Mouse (Mus musculus): ENCODE results near the gene Ext2. TPM values are rescaled to one million over a fixed set of nuclear protein-coding genes. Genes with fewer than 3 reads are reported as not detected.

The Ext2 gene
- polyA plus RNA-seq, 1 experiment = 78.9 TPM

DNA sequence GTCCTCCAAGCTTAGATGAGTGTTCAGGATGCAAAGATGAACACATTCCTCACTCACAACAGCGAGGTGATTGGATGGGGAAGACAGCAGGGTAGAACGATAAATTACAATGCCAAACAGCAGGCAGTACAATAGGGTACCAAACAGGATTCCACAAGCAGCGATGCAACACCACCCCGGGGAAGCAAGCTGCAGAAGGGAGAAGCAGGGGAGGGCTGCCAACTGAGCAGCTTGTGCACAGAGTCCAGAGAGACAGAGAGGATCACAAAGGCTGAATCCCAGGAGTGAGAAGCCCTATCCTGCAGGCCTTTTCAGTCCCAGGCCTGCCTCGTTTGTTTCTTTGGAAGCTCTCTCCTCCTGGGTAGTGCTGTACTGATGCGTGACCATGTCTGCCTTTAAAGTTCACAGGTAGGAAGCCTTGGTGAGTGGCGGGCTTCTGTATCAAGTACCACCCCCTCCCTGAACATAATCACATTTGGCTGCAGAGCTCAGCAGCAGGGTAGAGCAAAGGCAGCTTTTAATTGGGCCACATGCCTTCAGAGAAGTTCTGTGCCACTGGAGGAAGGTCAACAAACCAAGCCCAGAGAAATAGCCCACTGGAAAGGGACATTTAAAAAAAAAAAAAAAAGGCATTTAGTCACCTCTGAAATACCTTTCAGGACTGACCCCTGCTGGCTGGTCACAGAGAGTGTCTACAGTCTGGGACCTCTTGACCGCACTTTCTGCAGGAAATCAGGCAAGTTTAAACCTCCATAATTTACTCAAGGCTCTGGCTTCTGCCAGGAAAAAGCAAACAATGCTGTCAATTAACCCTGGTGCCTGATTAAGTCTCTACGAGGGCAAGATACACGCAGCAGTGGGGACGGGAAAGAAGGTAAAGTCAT lies 77.8 kb downstream of the Ext2 start:
- TF ChIP-seq E2F4 (IDR thresholded peaks at IDR 0.05; ENCODE audit: insufficient read depth) (no peak), SRF (IDR thresholded peaks at IDR 0.05; ENCODE audit: control insufficient read depth, insufficient read length, low read depth) (no peak), MAX (IDR thresholded peaks at IDR 0.05; ENCODE audit: low read depth) (no peak), USF1 (IDR thresholded peaks at IDR 0.05; ENCODE audit: low read depth) (no peak), MYOD1 (IDR thresholded peaks at IDR 0.05; ENCODE audit: control insufficient read depth in 1 of 3, insufficient read length in 2 of 3, low read depth in 2 of 3) (no peak), POLR2A (IDR thresholded peaks at IDR 0.05; ENCODE audit: insufficient read length, low read depth) (no peak), TCF12 (IDR thresholded peaks at IDR 0.05; ENCODE audit: insufficient read depth, poor library complexity, severe bottlenecking) (no peak)
- no peak overlapping the region for H3ac ChIP-seq (ENCODE audit: control insufficient read depth, insufficient read length)
- H3K27me3 ChIP-seq (ENCODE audit: control insufficient read depth, insufficient read depth, insufficient read length) = no peaks in the 10 kb centered on the region
- no peak overlapping the region for H3K4me2 ChIP-seq (ENCODE audit: low read depth)
- H3K36me3 ChIP-seq (ENCODE audit: control insufficient read depth, insufficient read depth) = no peaks in the 10 kb centered on the region
- H3K79me2 ChIP-seq (ENCODE audit: control insufficient read depth, insufficient read depth) = no peaks in the 10 kb centered on the region
- no peak overlapping the region for H3K4me3 ChIP-seq

DNA sequence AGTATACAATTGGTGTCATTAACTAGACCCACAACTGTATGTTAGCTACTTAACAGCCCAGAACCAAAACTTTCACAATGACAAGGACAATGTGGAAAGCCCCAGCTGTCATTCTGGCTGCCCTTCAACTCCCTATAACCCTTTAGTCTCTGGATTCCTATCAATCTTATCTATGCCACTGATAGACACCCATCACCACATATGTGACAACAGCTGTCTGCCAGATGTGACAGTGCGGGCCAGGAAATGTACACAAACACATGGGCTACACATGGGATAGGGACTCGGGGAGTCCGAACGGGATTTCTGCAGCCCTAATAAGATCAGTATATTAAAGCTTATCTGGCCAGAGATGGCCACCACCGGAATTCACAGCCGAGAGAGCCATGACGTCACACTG lies 80.7 kb downstream of the Ext2 start:
- no peak for TF ChIP-seq POLR2AphosphoS2 (IDR thresholded peaks at IDR 0.05; ENCODE audit: insufficient read length, low read depth)
- TF ChIP-seq E2F4 (IDR thresholded peaks at IDR 0.05; ENCODE audit: insufficient read depth) = no peak
- no peak for TF ChIP-seq MAX (IDR thresholded peaks at IDR 0.05; ENCODE audit: low read depth)
- TF ChIP-seq USF1 (IDR thresholded peaks at IDR 0.05; ENCODE audit: low read depth) = no peak
- TF ChIP-seq CEBPB (IDR thresholded peaks at IDR 0.05; ENCODE audit: insufficient read depth, poor library complexity, severe bottlenecking) = no peak
- no peak for TF ChIP-seq MYOG (IDR thresholded peaks at IDR 0.05; ENCODE audit: control insufficient read depth in 1 of 3, insufficient read depth in 1 of 3, insufficient read length in 2 of 3, low read depth in 2 of 3)
- TF ChIP-seq MYOD1 (IDR thresholded peaks at IDR 0.05; ENCODE audit: control insufficient read depth in 1 of 3, insufficient read length in 2 of 3, low read depth in 2 of 3) = no peak
- Histone ChIP-seq H3K4me2 (ENCODE audit: low read depth) (no peak overlapping the region), H3K27me3 (ENCODE audit: control insufficient read depth, insufficient read depth, insufficient read length) (no peaks in the 10 kb centered on the region), H3K79me2 (ENCODE audit: control insufficient read depth, insufficient read depth) (no peaks in the 10 kb centered on the region), H3K4me3 (no peak overlapping the region), H3ac (ENCODE audit: control insufficient read depth, insufficient read length) (no peak overlapping the region), H3K36me3 (ENCODE audit: control insufficient read depth, insufficient read depth) (peaks cover 3% of the 10 kb centered on the region)

DNA sequence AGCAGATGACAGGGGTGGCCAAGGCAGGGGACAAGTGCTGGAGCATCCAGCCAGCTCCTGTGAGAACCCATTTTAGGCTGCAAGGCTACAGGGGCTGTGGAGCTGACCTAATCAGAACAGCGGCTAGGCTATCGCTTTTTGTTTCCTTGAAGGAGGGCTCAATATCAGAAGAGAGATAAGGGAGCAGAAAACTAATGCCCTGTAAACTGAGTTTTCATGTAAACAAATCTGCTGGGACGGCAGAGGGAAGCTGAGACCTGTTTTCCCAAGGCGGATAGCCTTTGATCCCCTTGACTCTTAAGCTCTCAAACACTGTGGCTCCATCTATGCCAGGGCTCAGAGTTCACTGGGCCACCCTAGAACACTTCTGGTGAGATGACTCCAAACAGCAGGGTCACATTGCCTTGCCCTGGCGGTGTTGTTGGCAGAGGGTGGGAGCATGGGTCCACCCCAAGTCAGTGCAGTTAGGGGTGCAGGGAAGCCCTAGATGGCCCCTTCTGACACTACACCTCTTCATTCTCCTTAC lies 83.3 kb downstream of the Ext2 start:
- H3K79me2 ChIP-seq (ENCODE audit: control insufficient read depth, insufficient read depth) = no peaks in the 10 kb centered on the region
- no peak overlapping the region for H3ac ChIP-seq (ENCODE audit: control insufficient read depth, insufficient read length)
- H3K36me3 ChIP-seq (ENCODE audit: control insufficient read depth, insufficient read depth) = peaks cover 3% of the 10 kb centered on the region
- H3K27me3 ChIP-seq (ENCODE audit: control insufficient read depth, insufficient read depth, insufficient read length) = no peaks in the 10 kb centered on the region
- H3K4me3 ChIP-seq = no peak overlapping the region
- no peak overlapping the region for H3K4me2 ChIP-seq (ENCODE audit: low read depth)
- TF ChIP-seq POLR2A (IDR thresholded peaks at IDR 0.05; ENCODE audit: insufficient read length, low read depth) = no peak
- TF ChIP-seq MYOD1 (IDR thresholded peaks at IDR 0.05; ENCODE audit: control insufficient read depth in 1 of 3, insufficient read length in 2 of 3, low read depth in 2 of 3) = no peak
- no peak for TF ChIP-seq USF1 (IDR thresholded peaks at IDR 0.05; ENCODE audit: low read depth)
- TF ChIP-seq SRF (IDR thresholded peaks at IDR 0.05; ENCODE audit: control insufficient read depth, insufficient read length, low read depth) = no peak
- no peak for TF ChIP-seq MAX (IDR thresholded peaks at IDR 0.05; ENCODE audit: low read depth)
- TF ChIP-seq MYOG (IDR thresholded peaks at IDR 0.05; ENCODE audit: control insufficient read depth in 1 of 3, insufficient read depth in 1 of 3, insufficient read length in 2 of 3, low read depth in 2 of 3) = no peak
- TF ChIP-seq POLR2AphosphoS2 (IDR thresholded peaks at IDR 0.05; ENCODE audit: insufficient read length, low read depth) = no peak
- no peak for TF ChIP-seq CEBPB (IDR thresholded peaks at IDR 0.05; ENCODE audit: insufficient read depth, poor library complexity, severe bottlenecking)

DNA sequence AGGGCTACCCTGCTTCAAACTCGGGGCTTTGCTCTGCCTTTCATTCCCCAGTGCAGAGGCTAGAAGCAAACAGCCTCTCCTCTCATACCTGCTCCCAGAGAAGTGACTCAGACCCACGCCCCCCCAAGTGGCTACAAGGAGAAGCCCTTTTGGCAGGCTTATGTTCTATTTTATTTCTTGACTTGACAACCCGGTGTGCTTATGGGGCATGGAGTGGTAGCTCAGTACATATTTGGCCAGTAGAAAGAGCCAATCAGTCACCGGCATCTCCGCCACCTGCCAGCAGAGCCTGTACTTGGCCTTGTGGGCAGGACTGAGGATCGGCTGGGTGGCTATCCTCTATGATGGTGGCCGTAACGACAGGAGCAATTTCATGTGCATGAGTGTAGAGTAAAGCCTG lies 85.2 kb downstream of the Ext2 start:
- Histone ChIP-seq H3K79me2 (ENCODE audit: control insufficient read depth, insufficient read depth) (no peaks in the 10 kb centered on the region), H3K36me3 (ENCODE audit: control insufficient read depth, insufficient read depth) (peaks cover 3% of the 10 kb centered on the region), H3K4me2 (ENCODE audit: low read depth) (no peak overlapping the region), H3ac (ENCODE audit: control insufficient read depth, insufficient read length) (no peak overlapping the region), H3K4me3 (no peak overlapping the region), H3K27me3 (ENCODE audit: control insufficient read depth, insufficient read depth, insufficient read length) (no peaks in the 10 kb centered on the region)
- no peak for TF ChIP-seq TCF3 (IDR thresholded peaks at IDR 0.05; ENCODE audit: insufficient read length, low read depth)
- no peak for TF ChIP-seq TCF12 (IDR thresholded peaks at IDR 0.05; ENCODE audit: insufficient read depth, poor library complexity, severe bottlenecking)
- TF ChIP-seq E2F4 (IDR thresholded peaks at IDR 0.05; ENCODE audit: insufficient read depth) = no peak
- TF ChIP-seq REST (IDR thresholded peaks at IDR 0.05; ENCODE audit: insufficient read depth, insufficient read length) = no peak
- no peak for TF ChIP-seq USF1 (IDR thresholded peaks at IDR 0.05; ENCODE audit: low read depth)
- TF ChIP-seq MYOD1 (IDR thresholded peaks at IDR 0.05; ENCODE audit: control insufficient read depth in 1 of 3, insufficient read length in 2 of 3, low read depth in 2 of 3) = no peak
- TF ChIP-seq SRF (IDR thresholded peaks at IDR 0.05; ENCODE audit: control insufficient read depth, insufficient read length, low read depth) = no peak
- no peak for TF ChIP-seq POLR2A (IDR thresholded peaks at IDR 0.05; ENCODE audit: insufficient read length, low read depth)
- no peak for TF ChIP-seq MYOG (IDR thresholded peaks at IDR 0.05; ENCODE audit: control insufficient read depth in 1 of 3, insufficient read depth in 1 of 3, insufficient read length in 2 of 3, low read depth in 2 of 3)
- no peak for TF ChIP-seq MAX (IDR thresholded peaks at IDR 0.05; ENCODE audit: low read depth)
- TF ChIP-seq POLR2AphosphoS2 (IDR thresholded peaks at IDR 0.05; ENCODE audit: insufficient read length, low read depth) = no peak
- no peak for TF ChIP-seq CEBPB (IDR thresholded peaks at IDR 0.05; ENCODE audit: insufficient read depth, poor library complexity, severe bottlenecking)

All from myocyte (in vitro differentiated cells).